Comparison of ENCODE assay signal across 8 mouse cellular contexts in genomic region chr1:156674195-156675000, GRCm38 (mm10). TPM values are rescaled to one million over a fixed set of nuclear protein-coding genes. Genes with fewer than 3 reads are reported as not detected.
DNase-seq lines count a peak whose midpoint lies in the region; ATAC-seq and TF ChIP-seq lines count a peak whose summit lies in the region.

Gene Tor3a (minus strand): TSS chr1:156674356.

- peak; percentile 80 for ATAC-seq in forebrain, embryonic 12.5 days (ENCODE audit: low FRiP score)
- peak; percentile 88 for ATAC-seq in lung, embryonic 14.5 days (ENCODE audit: insufficient read depth)
- ATAC-seq in neural tube, embryonic 15.5 days (ENCODE audit: low FRiP score), result peak; percentile 78; the same call in 1 of the 2 replicates

- TF ChIP-seq CTCF in lung, embryonic 14.5 days (IDR thresholded peaks at IDR 0.05; ENCODE audit: low read depth), result no peak

- peak within 1 kb of the TSS; percentile 98 for H3K4me2 ChIP-seq in forebrain, embryonic 12.5 days
- H3K4me2 ChIP-seq in lung, embryonic 14.5 days, result peak within 1 kb of the TSS; percentile 100
- H3K4me2 ChIP-seq in neural tube, embryonic 15.5 days, result peak within 1 kb of the TSS; percentile 92

- H3K4me1 ChIP-seq in ES-E14 (ENCODE audit: control insufficient read depth in 2 of 2, insufficient read depth in 2 of 2, low read length in 2 of 2, poor library complexity in 1 of 2), result peaks cover 7 to 11% of the 10 kb centered on the region in 2 experiments
- peaks cover 21% of the 10 kb centered on the region for H3K4me1 ChIP-seq in forebrain, embryonic 12.5 days
- H3K4me1 ChIP-seq in lung, embryonic 14.5 days (ENCODE audit: insufficient read depth), result peaks cover 3% of the 10 kb centered on the region; the same call in 1 of the 2 replicates
- H3K4me1 ChIP-seq in neural tube, embryonic 15.5 days, result peaks cover 20% of the 10 kb centered on the region

- 8% methylated on average over 37 of the region's 37 CpGs for WGBS in forebrain, embryonic 12.5 days
- 4% methylated on average over 37 of the region's 37 CpGs for WGBS in large intestine, adult 2 months
- WGBS in lung, embryonic 14.5 days, result 8% methylated on average over 37 of the region's 37 CpGs
- 8% methylated on average over 37 of the region's 37 CpGs for WGBS in neural tube, embryonic 15.5 days

- peak within 1 kb of the TSS; percentile 64 to 71 for H3K4me3 ChIP-seq in ES-E14 (ENCODE audit: insufficient read depth in 1 of 2, low read depth in 1 of 2, low read length in 2 of 2, poor library complexity in 1 of 2, severe bottlenecking in 1 of 2)
- H3K4me3 ChIP-seq in forebrain, embryonic 12.5 days (replicated peaks), result peak within 1 kb of the TSS; percentile 55
- H3K4me3 ChIP-seq in lung, embryonic 14.5 days (ENCODE audit: low read depth, low read length), result peak within 1 kb of the TSS; percentile 66
- H3K4me3 ChIP-seq in neural tube, embryonic 15.5 days (replicated peaks), result peak within 1 kb of the TSS; percentile 46

- H3K9me3 ChIP-seq in ES-E14 (ENCODE audit: control insufficient read depth, insufficient read depth, low read depth, low read length), result no peaks in the 10 kb centered on the region
- no peaks in the 10 kb centered on the region for H3K9me3 ChIP-seq in forebrain, embryonic 12.5 days
- H3K9me3 ChIP-seq in lung, embryonic 14.5 days (ENCODE audit: low read depth, low read length), result no peaks in the 10 kb centered on the region
- no peaks in the 10 kb centered on the region for H3K9me3 ChIP-seq in neural tube, embryonic 15.5 days (replicated peaks)

- H3K9ac ChIP-seq in ES-E14 (ENCODE audit: insufficient read depth, low read depth, low read length, poor library complexity, severe bottlenecking), result peak within 1 kb of the TSS; percentile 66
- H3K9ac ChIP-seq in forebrain, embryonic 12.5 days, result peak within 1 kb of the TSS; percentile 73
- H3K9ac ChIP-seq in lung, embryonic 14.5 days, result peak within 1 kb of the TSS; percentile 60
- peak within 1 kb of the TSS; percentile 43 for H3K9ac ChIP-seq in neural tube, embryonic 15.5 days (replicated peaks)

- peaks cover 16% of the 10 kb centered on the region; the same call in 1 of the 2 replicates for H3K27me3 ChIP-seq in forebrain, embryonic 12.5 days
- no peaks in the 10 kb centered on the region for H3K27me3 ChIP-seq in lung, embryonic 14.5 days (ENCODE audit: insufficient read depth, low read length)
- H3K27me3 ChIP-seq in neural tube, embryonic 15.5 days (replicated peaks), result 0 out of 2 replicates have a peak, but pooled peaks cover 7% of the 10 kb centered on the region

- H3K36me3 ChIP-seq in ES-E14 (ENCODE audit: control insufficient read depth, insufficient read depth, low read length, poor library complexity, severe bottlenecking), result 0 out of 2 replicates have a peak, but pooled peaks cover 4% of the 10 kb centered on the region
- no peaks in the 10 kb centered on the region; the same call in 1 of the 2 replicates for H3K36me3 ChIP-seq in forebrain, embryonic 12.5 days (replicated peaks)
- no peaks in the 10 kb centered on the region for H3K36me3 ChIP-seq in lung, embryonic 14.5 days (ENCODE audit: insufficient read depth)
- 0 out of 2 replicates have a peak, but pooled peaks cover under 1% of the 10 kb centered on the region for H3K36me3 ChIP-seq in neural tube, embryonic 15.5 days

- in situ Hi-C loops in ES-E14 (cut with MboI; ENCODE audit: low sequenced_read_pairs in 2 of 2, unreplicated experiment in 2 of 2), result no loop called here

- no peak within 1 kb of the TSS for H3K27ac ChIP-seq in ES-E14 (ENCODE audit: insufficient read depth, low read depth, low read length, poor library complexity, severe bottlenecking)
- H3K27ac ChIP-seq in forebrain, embryonic 12.5 days, result no peak within 1 kb of the TSS
- no peak within 1 kb of the TSS for H3K27ac ChIP-seq in lung, embryonic 14.5 days (ENCODE audit: low read depth)
- H3K27ac ChIP-seq in neural tube, embryonic 15.5 days (replicated peaks), result no peak within 1 kb of the TSS

- no peak for DNase-seq in ES-E14 (ENCODE audit: low read depth, low spot score)
- DNase-seq in c-Kit-positive CD71-positive TER-119-positive erythroid progenitor cells, embryonic 14.5 days (ENCODE audit: low spot score), result peak; percentile 40
- peak; percentile 87 for DNase-seq in heart, postnatal 14 days
- DNase-seq in large intestine, adult 2 months (ENCODE audit: low read depth, low spot score), result no peak
- DNase-seq in lung, embryonic 14.5 days, result peak; percentile 87
- peak; percentile 61 to 62 for DNase-seq in thymus, adult 18-20 months

- intact Hi-C loops in heart, postnatal 14 days (cut with DNase I), result no loop called here

TF ChIP-seq in ES-E14, 5 proteins besides CTCF, POLR2A, EP300 and RAD21:
- TF ChIP-seq ZNF384 (IDR thresholded peaks at IDR 0.05; ENCODE audit: low read depth, low read length), result no peak
- TF ChIP-seq CHD2 (IDR thresholded peaks at IDR 0.05; ENCODE audit: low read depth, low read length), result no peak
- TF ChIP-seq MAFK (IDR thresholded peaks at IDR 0.05; ENCODE audit: insufficient read depth, low read depth, low read length), result no peak
- TF ChIP-seq HCFC1 (IDR thresholded peaks at IDR 0.05; ENCODE audit: borderline replicate concordance, insufficient read depth, low read length), result no peak
- no peak for TF ChIP-seq ZC3H11A (IDR thresholded peaks at IDR 0.05; ENCODE audit: borderline replicate concordance, low read depth, low read length)

RNA-seq across cellular contexts. Expression of gene Tor3a, which starts in this region (rescaled TPM):
- total RNA-seq in ES-E14 (2012; rRNA removed), result 17.2 and 38.2 TPM in 2 replicates
- polyA plus RNA-seq in forebrain, embryonic 12.5 days (2016; fragmentation: Nextera tagmentation; extraction: Ambion mirVana), result 4.1 and 5.3 TPM in 2 replicates
- total RNA-seq in heart, postnatal 14 days (2021), result 10 to 100 TPM; 10.1 to 12.1 TPM
- 21.1 and 26.2 TPM in 2 replicates for polyA plus RNA-seq in large intestine, adult 2 months (2012; rRNA removed)
- polyA plus RNA-seq in lung, embryonic 14.5 days (2014; fragmentation: Nextera tagmentation; extraction: Ambion mirVana), result 8.3 and 8.7 TPM in 2 replicates
- polyA plus RNA-seq in neural tube, embryonic 15.5 days (2015; fragmentation: Nextera tagmentation; extraction: Ambion mirVana), result 3.2 and 5.6 TPM in 2 replicates

Comparison
In these comparisons a context has a peak if more than half of its experiments do, and no peak if none do; other contexts are left out.
1. DNase-seq: peak in c-Kit-positive CD71-positive TER-119-positive erythroid progenitor cells, embryonic 14.5 days (single experiment), heart, postnatal 14 days (2 of 2), lung, embryonic 14.5 days (single experiment) and thymus, adult 18-20 months (2 of 2); none in ES-E14 (single experiment) and large intestine, adult 2 months (single experiment).
2. Peak in every context shown above with its lines, with median percentiles within 50 percentile points of each other: H3K4me3 ChIP-seq, H3K9ac ChIP-seq, ATAC-seq and H3K4me2 ChIP-seq.